In genomic region chr7:5060944-5061773, GRCm38 (mm10) we compare ENCODE assay signal across 8 mouse cellular contexts. TPM values are rescaled to one million over a fixed set of nuclear protein-coding genes. Genes with fewer than 3 reads are reported as not detected.
DNase-seq lines count a peak whose midpoint lies in the region; ATAC-seq and TF ChIP-seq lines count a peak whose summit lies in the region.

No protein-coding gene starts in this region.

- ATAC-seq in forebrain, embryonic 15.5 days (replicated peaks), result peak; percentile 92
- ATAC-seq in neutrophil, adult 5-6 weeks (ENCODE audit: extremely low read depth, insufficient number of reproducible peaks, low FRiP score, poor library complexity, severe bottlenecking), result peak; percentile 75

- intact Hi-C loops in heart, postnatal 25 days (cut with DNase I), result no loop called here

- H3K4me3 ChIP-seq in ES-E14 (ENCODE audit: insufficient read depth in 1 of 2, low read depth in 1 of 2, low read length in 2 of 2, poor library complexity in 1 of 2, severe bottlenecking in 1 of 2), result peak overlapping the region; percentile 86 to 94
- peak overlapping the region; percentile 78 for H3K4me3 ChIP-seq in forebrain, embryonic 15.5 days
- peak overlapping the region; percentile 95 for H3K4me3 ChIP-seq in lung, adult 2 months (replicated peaks; ENCODE audit: extremely low read depth, low read depth, low read length)

- peak; percentile 47; the same call in 1 of the 2 replicates for TF ChIP-seq POLR2A in lung, adult 2 months (IDR thresholded peaks at IDR 0.05; ENCODE audit: borderline replicate concordance, extremely low read depth, low read depth, low read length)

- H3K9ac ChIP-seq in ES-E14 (ENCODE audit: insufficient read depth, low read depth, low read length, poor library complexity, severe bottlenecking), result peak overlapping the region; percentile 99
- peak overlapping the region; percentile 87 for H3K9ac ChIP-seq in forebrain, embryonic 15.5 days (replicated peaks)

- peak; percentile 54 for TF ChIP-seq CTCF in lung, adult 2 months (IDR thresholded peaks at IDR 0.05; ENCODE audit: insufficient read depth, low read length)

- peaks cover 10% of the 10 kb centered on the region for H3K27me3 ChIP-seq in forebrain, embryonic 15.5 days

- peak overlapping the region; percentile 85 for H3K4me2 ChIP-seq in forebrain, embryonic 15.5 days (replicated peaks)

- under 1% methylated on average over 60 of the region's 60 CpGs for WGBS in forebrain, embryonic 15.5 days
- under 1% methylated on average over 60 of the region's 60 CpGs for WGBS in lung, adult 2 months

- H3K4me1 ChIP-seq in ES-E14 (ENCODE audit: control insufficient read depth in 2 of 2, insufficient read depth in 2 of 2, low read length in 2 of 2, poor library complexity in 1 of 2), result peaks cover 0 to 16% of the 10 kb centered on the region in 2 experiments; a peak in 3 of 4 replicates
- H3K4me1 ChIP-seq in forebrain, embryonic 15.5 days, result peaks cover 61% of the 10 kb centered on the region
- H3K4me1 ChIP-seq in lung, adult 2 months (ENCODE audit: control insufficient read depth, insufficient read depth, low read length), result peaks cover 4% of the 10 kb centered on the region

- DNase-seq in ES-E14 (ENCODE audit: low read depth, low spot score), result peak; percentile 96
- peak; percentile 98 for DNase-seq in cerebellum, adult 11-12 months
- DNase-seq in heart, postnatal 25 days (ENCODE audit: low spot score), result peak; percentile 93
- DNase-seq in layer of hippocampus, adult 18-20 months (ENCODE audit: low spot score in 2 of 2), result peak; percentile 97 to 100
- peak; percentile 97 for DNase-seq in lung, adult 2 months
- peak; percentile 95 to 98 for DNase-seq in thymus, adult 18-20 months

- no peaks in the 10 kb centered on the region for H3K9me3 ChIP-seq in ES-E14 (ENCODE audit: control insufficient read depth, insufficient read depth, low read depth, low read length)
- H3K9me3 ChIP-seq in forebrain, embryonic 15.5 days, result no peaks in the 10 kb centered on the region

- in situ Hi-C loops in ES-E14 (cut with MboI; ENCODE audit: low sequenced_read_pairs in 2 of 2, unreplicated experiment in 2 of 2), result no loop called here

- peaks cover 7% of the 10 kb centered on the region; the same call in 1 of the 2 replicates for H3K36me3 ChIP-seq in ES-E14 (ENCODE audit: control insufficient read depth, insufficient read depth, low read length, poor library complexity, severe bottlenecking)
- H3K36me3 ChIP-seq in forebrain, embryonic 15.5 days, result 0 out of 2 replicates have a peak, but pooled peaks cover 1% of the 10 kb centered on the region

- H3K27ac ChIP-seq in ES-E14 (ENCODE audit: insufficient read depth, low read depth, low read length, poor library complexity, severe bottlenecking), result peak overlapping the region; percentile 99
- H3K27ac ChIP-seq in forebrain, embryonic 15.5 days (replicated peaks), result peak overlapping the region; percentile 99

TF ChIP-seq in ES-E14, 5 proteins besides CTCF, POLR2A, EP300 and RAD21:
- TF ChIP-seq HCFC1 (IDR thresholded peaks at IDR 0.05; ENCODE audit: borderline replicate concordance, insufficient read depth, low read length), result peak; percentile 29; the same call in 1 of the 2 replicates
- no peak for TF ChIP-seq ZC3H11A (IDR thresholded peaks at IDR 0.05; ENCODE audit: borderline replicate concordance, low read depth, low read length)
- TF ChIP-seq ZNF384 (IDR thresholded peaks at IDR 0.05; ENCODE audit: low read depth, low read length), result no peak
- no peak for TF ChIP-seq MAFK (IDR thresholded peaks at IDR 0.05; ENCODE audit: insufficient read depth, low read depth, low read length)
- TF ChIP-seq CHD2 (IDR thresholded peaks at IDR 0.05; ENCODE audit: low read depth, low read length), result no peak

RNA-seq across cellular contexts. Expression of gene U2af2, which starts 0.8 kb away (rescaled TPM):
- 222 and 262 TPM in 2 replicates for total RNA-seq in ES-E14 (2012; rRNA removed)
- polyA plus RNA-seq in forebrain, embryonic 15.5 days (2015; fragmentation: Nextera tagmentation; extraction: Ambion mirVana), result 136 TPM in 2 replicates
- 10 to 100 TPM; 66.9 to 71.1 TPM for total RNA-seq in heart, postnatal 25 days (2021)
- total RNA-seq in layer of hippocampus, adult 18-20 months (2021), result 100 to 1,000 TPM; 181 TPM
- 145 and 189 TPM in 2 replicates for polyA plus RNA-seq in lung, adult 2 months (2012; rRNA removed)
- total RNA-seq in neutrophil, adult 5-6 weeks (2017), result 168 and 188 TPM in 2 replicates

RNA-seq across cellular contexts. Expression of gene Zfp580, which starts 9.8 kb away (rescaled TPM):
- total RNA-seq in ES-E14 (2012; rRNA removed), result 2.6 and 3.3 TPM in 2 replicates
- 53.0 and 54.1 TPM in 2 replicates for polyA plus RNA-seq in forebrain, embryonic 15.5 days (2015; fragmentation: Nextera tagmentation; extraction: Ambion mirVana)
- 1 to 10 TPM; 5.6 to 5.8 TPM for total RNA-seq in heart, postnatal 25 days (2021)
- total RNA-seq in layer of hippocampus, adult 18-20 months (2021), result 10 to 100 TPM; 28.7 to 31.7 TPM
- 36.0 and 37.9 TPM in 2 replicates for polyA plus RNA-seq in lung, adult 2 months (2012; rRNA removed)
- total RNA-seq in neutrophil, adult 5-6 weeks (2017), result 0.93 TPM in 1 of 2 replicates, not detected in the other

RNA-seq across cellular contexts. Expression of gene Epn1, which starts 18.9 kb away (rescaled TPM):
- total RNA-seq in ES-E14 (2012; rRNA removed), result 51.8 and 59.1 TPM in 2 replicates
- polyA plus RNA-seq in forebrain, embryonic 15.5 days (2015; fragmentation: Nextera tagmentation; extraction: Ambion mirVana), result 94.5 and 96.9 TPM in 2 replicates
- total RNA-seq in heart, postnatal 25 days (2021), result 100 to 1,000 TPM; 178 to 187 TPM
- 100 to 1,000 TPM; 558 to 565 TPM for total RNA-seq in layer of hippocampus, adult 18-20 months (2021)
- polyA plus RNA-seq in lung, adult 2 months (2012; rRNA removed), result 151 and 160 TPM in 2 replicates
- 118 and 130 TPM in 2 replicates for total RNA-seq in neutrophil, adult 5-6 weeks (2017)

RNA-seq across cellular contexts. Expression of gene Zfp784, which starts 22.9 kb away (rescaled TPM):
- total RNA-seq in ES-E14 (2012; rRNA removed), result 0.58 and 0.71 TPM in 2 replicates
- polyA plus RNA-seq in forebrain, embryonic 15.5 days (2015; fragmentation: Nextera tagmentation; extraction: Ambion mirVana), result 7.8 and 8.5 TPM in 2 replicates
- total RNA-seq in heart, postnatal 25 days (2021), result 1 to 10 TPM; 5.3 to 6.1 TPM
- total RNA-seq in layer of hippocampus, adult 18-20 months (2021), result 1 to 10 TPM; 4.3 to 5.1 TPM
- 5.2 and 6.9 TPM in 2 replicates for polyA plus RNA-seq in lung, adult 2 months (2012; rRNA removed)
- 2.9 and 3.4 TPM in 2 replicates for total RNA-seq in neutrophil, adult 5-6 weeks (2017)

RNA-seq across cellular contexts. Expression of gene 4632433K11Rik, which starts 27.2 kb away (rescaled TPM):
- not detected in 2 replicates for total RNA-seq in ES-E14 (2012; rRNA removed)
- polyA plus RNA-seq in forebrain, embryonic 15.5 days (2015; fragmentation: Nextera tagmentation; extraction: Ambion mirVana), result not detected in 2 replicates
- total RNA-seq in heart, postnatal 25 days (2021), result not detected
- total RNA-seq in layer of hippocampus, adult 18-20 months (2021), result under 1 TPM in 1 of 2 experiments, not detected in 1; 0.45 TPM
- polyA plus RNA-seq in lung, adult 2 months (2012; rRNA removed), result not detected in 2 replicates
- 0.98 and 1.6 TPM in 2 replicates for total RNA-seq in neutrophil, adult 5-6 weeks (2017)

Comparison
In these comparisons a context has a peak if more than half of its experiments do, and no peak if none do; other contexts are left out.
1. Peak in every context shown above with its lines: DNase-seq, ATAC-seq, H3K4me3 ChIP-seq and H3K27ac ChIP-seq.